Mouse (Mus musculus) cerebellum, postnatal 10 days (tissue): ENCODE data around the gene Fsd1l.

Experiments
- DNase-seq, 2 experiments: peaks; one replicate each; pipeline ENCODE4 v3.0.0; 2021; ENCODE audit warnings: mixed read lengths in 2 of 2

Fsd1l gene

DNA sequence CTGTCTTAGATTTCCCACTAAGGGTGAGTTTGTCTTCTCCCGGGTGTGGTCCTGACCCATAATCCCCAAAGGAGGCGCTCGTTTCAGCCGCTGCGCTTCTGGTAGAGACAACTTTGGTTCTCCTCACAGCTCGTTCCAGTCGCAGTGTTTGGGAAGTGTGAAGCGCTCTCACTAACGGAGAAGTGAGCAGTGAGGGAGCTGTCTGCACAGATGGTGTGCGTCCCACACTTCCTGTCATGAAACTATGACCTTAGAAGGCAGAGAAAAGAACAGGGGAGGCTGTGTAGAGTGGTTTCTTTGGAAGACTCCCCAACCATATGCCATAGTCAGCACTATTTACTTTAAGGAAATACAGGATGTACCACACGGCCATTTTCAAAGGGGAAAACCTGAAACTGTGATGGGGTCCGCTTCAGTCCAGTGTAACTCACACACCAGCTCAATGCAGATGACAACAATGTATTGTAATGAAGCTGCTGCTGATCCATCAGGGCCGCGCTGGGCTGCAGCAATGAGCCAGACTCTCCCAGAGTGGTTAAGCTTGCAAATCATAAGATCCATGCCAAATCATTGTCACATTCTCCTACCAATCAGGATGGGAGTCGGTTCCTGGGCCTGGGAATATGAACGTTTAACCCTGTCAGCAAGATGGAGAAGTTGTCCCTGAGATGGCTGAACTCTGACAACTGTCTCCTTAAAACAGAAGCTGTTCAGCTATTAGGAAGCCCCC, 119.3 kb downstream of the Fsd1l start:
- DNase-seq: no peak
